Mouse (Mus musculus): Measurements from ENCODE around the gene Fndc3b.

Fndc3b gene

GRCm38 (mm10) chr3:27555401-27555940 lies 155.6 kb downstream of the Fndc3b start:
- DNase-seq (ENCODE audit: low spot score in 2 of 2): peak in 1 of 2 experiments; percentile 45

GRCm38 (mm10) chr3:27554325-27554724 lies 156.8 kb downstream of the Fndc3b start:
- no peak for DNase-seq (ENCODE audit: low spot score in 2 of 2)

GRCm38 (mm10) chr3:27553781-27554180 lies 157.3 kb downstream of the Fndc3b start:
- DNase-seq (ENCODE audit: low spot score in 2 of 2): no peak

GRCm38 (mm10) chr3:27551005-27551404 lies 160.1 kb downstream of the Fndc3b start:
- DNase-seq (ENCODE audit: low spot score in 2 of 2): peak in 1 of 2 experiments; percentile 34

- DNase-seq (ENCODE audit: low spot score in 2 of 2): no peak
These were observed 160.7 kb downstream of the Fndc3b start for GRCm38 (mm10) chr3:27550409-27550808.

- DNase-seq (ENCODE audit: low spot score in 2 of 2): no peak
These were observed 165.5 kb downstream of the Fndc3b start for GRCm38 (mm10) chr3:27545651-27546050.

- no peak for DNase-seq (ENCODE audit: low spot score in 2 of 2)
These were observed 167.0 kb downstream of the Fndc3b start for GRCm38 (mm10) chr3:27544061-27544460.

- DNase-seq (ENCODE audit: low spot score in 2 of 2): no peak
These were observed 169.3 kb downstream of the Fndc3b start for GRCm38 (mm10) chr3:27541841-27542240.

- no peak for DNase-seq (ENCODE audit: low spot score in 2 of 2)
These were observed 169.9 kb downstream of the Fndc3b start for GRCm38 (mm10) chr3:27541181-27541580.

GRCm38 (mm10) chr3:27534208-27534607 lies 176.9 kb downstream of the Fndc3b start:
- DNase-seq (ENCODE audit: low spot score in 2 of 2): no peak

- DNase-seq (ENCODE audit: low spot score in 2 of 2): no peak
These were observed 177.4 kb downstream of the Fndc3b start for GRCm38 (mm10) chr3:27533721-27534120.

GRCm38 (mm10) chr3:27531993-27532392 lies 179.1 kb downstream of the Fndc3b start:
- no peak for DNase-seq (ENCODE audit: low spot score in 2 of 2)

- no peak for DNase-seq (ENCODE audit: low spot score in 2 of 2)
These were observed 180.7 kb downstream of the Fndc3b start for GRCm38 (mm10) chr3:27530370-27530769.

GRCm38 (mm10) chr3:27529221-27530051 lies 181.7 kb downstream of the Fndc3b start:
- DNase-seq (ENCODE audit: low spot score in 2 of 2): no peak

GRCm38 (mm10) chr3:27526991-27527390 lies 184.1 kb downstream of the Fndc3b start:
- DNase-seq (ENCODE audit: low spot score in 2 of 2): no peak

GRCm38 (mm10) chr3:27523176-27523936 lies 187.8 kb downstream of the Fndc3b start:
- no peak for DNase-seq (ENCODE audit: low spot score in 2 of 2)

GRCm38 (mm10) chr3:27520391-27520790 lies 190.7 kb downstream of the Fndc3b start:
- no peak for DNase-seq (ENCODE audit: low spot score in 2 of 2)

- no peak for DNase-seq (ENCODE audit: low spot score in 2 of 2)
These were observed 191.6 kb downstream of the Fndc3b start for GRCm38 (mm10) chr3:27519481-27519880.

- DNase-seq (ENCODE audit: low spot score in 2 of 2): no peak
These were observed 192.2 kb downstream of the Fndc3b start for GRCm38 (mm10) chr3:27518935-27519334.

- no peak for DNase-seq (ENCODE audit: low spot score in 2 of 2)
These were observed 194.6 kb downstream of the Fndc3b start for GRCm38 (mm10) chr3:27516536-27516935.

GRCm38 (mm10) chr3:27511765-27512164 lies 199.3 kb downstream of the Fndc3b start:
- peak; percentile 11 for DNase-seq (ENCODE audit: low spot score in 2 of 2)

- DNase-seq (ENCODE audit: low spot score in 2 of 2): no peak
These were observed 204.2 kb downstream of the Fndc3b start for GRCm38 (mm10) chr3:27506886-27507285.

- no peak for DNase-seq (ENCODE audit: low spot score in 2 of 2)
These were observed 205.5 kb downstream of the Fndc3b start for GRCm38 (mm10) chr3:27505582-27505981.

Data from left cerebral cortex, adult 9 months (tissue).